Mouse (Mus musculus) adrenal gland, adult 8-10 months (tissue): Measurements from ENCODE around the gene Lipe. TPM values are rescaled to one million over a fixed set of nuclear protein-coding genes. Genes with fewer than 3 reads are reported as not detected.
A peak's percentile ranks its signal among the peaks of the same experiment; 100 is the strongest.

Source experiments
- DNase-seq: peaks from one replicate; pipeline ENCODE4 v3.0.0; 2022
- total RNA-seq, 4 experiments: library from RNA; stranded (reverse); gene quantifications; 2 replicates each; pipeline ENCODE4 v1.2.4; 2022

Lipe gene
- total RNA-seq, 4 experiments from 2014 or later, result 157 to 290 (median 256) TPM

GRCm38 (mm10) chr7:25363151-25363550 is 35.4 kb downstream of the Lipe start:
- no peak for DNase-seq

GRCm38 (mm10) chr7:25358721-25359206 is 39.7 kb downstream of the Lipe start:
- DNase-seq, result no peak

- DNase-seq, result no peak
Measured at GRCm38 (mm10) chr7:25348861-25349260, 49.6 kb downstream of the Lipe start.

GRCm38 (mm10) chr7:25341000-25341784 is 57.3 kb downstream of the Lipe start:
- DNase-seq, result no peak

GRCm38 (mm10) chr7:25339329-25339728 is 59.2 kb downstream of the Lipe start:
- DNase-seq, result no peak

GRCm38 (mm10) chr7:25334472-25334871 is 64.0 kb downstream of the Lipe start:
- no peak for DNase-seq

- peak; percentile 66 for DNase-seq
Measured at GRCm38 (mm10) chr7:25333596-25334307, 64.8 kb downstream of the Lipe start.

Other genes starting within 250 kb of the Lipe start
- gene Pou2f2, start 219.0 kb downstream of the Lipe start, total RNA-seq, result 1 to 10 TPM in 3 of 4 experiments, under 1 TPM in 1; 0.90 to 3.5 (median 1.7) TPM
- gene Dedd2, start 178.1 kb downstream of the Lipe start, total RNA-seq, result 10 to 100 TPM; 15.6 to 22.2 (median 19.1) TPM
- 10 to 100 TPM; 11.7 to 16.1 (median 14.2) TPM for gene Zfp526, start 177.3 kb downstream of the Lipe start, total RNA-seq
- 100 to 1,000 TPM in 3 of 4 experiments, 10 to 100 TPM in 1; 99.2 to 107 (median 104) TPM for gene Gsk3a, start 160.9 kb downstream of the Lipe start, total RNA-seq
- gene Erf, start 147.9 kb downstream of the Lipe start, total RNA-seq, result 10 to 100 TPM; 23.6 to 29.4 (median 27.2) TPM
- gene Cic, start 131.0 kb downstream of the Lipe start, total RNA-seq, result 100 to 1,000 TPM; 118 to 195 (median 151) TPM
- gene Pafah1b3, start 100.7 kb downstream of the Lipe start, total RNA-seq, result 10 to 100 TPM; 34.0 to 48.5 (median 42.5) TPM
- gene Prr19, start 97.3 kb downstream of the Lipe start, total RNA-seq, result not detected
- gene Tmem145, start 92.6 kb downstream of the Lipe start, total RNA-seq, result 1 to 10 TPM; 1.8 to 4.8 (median 4.5) TPM
- gene Megf8, start 81.5 kb downstream of the Lipe start, total RNA-seq, result 10 to 100 TPM; 62.4 to 82.4 (median 71.7) TPM
- gene Cnfn, start 29.0 kb downstream of the Lipe start, total RNA-seq, result not detected
- not detected for gene Cxcl17, start 14.2 kb upstream of the Lipe start, total RNA-seq
- gene Ceacam1, start 78.9 kb upstream of the Lipe start, total RNA-seq, result 10 to 100 TPM in 3 of 4 experiments, 1 to 10 TPM in 1; 8.5 to 24.4 (median 17.2) TPM
- 1 to 10 TPM in 2 of 4 experiments, under 1 TPM in 2; 0.83 to 2.1 (median 1.4) TPM for gene Ceacam2, start 141.1 kb upstream of the Lipe start, total RNA-seq
- gene Erich4, start 217.2 kb upstream of the Lipe start, total RNA-seq, result not detected
- 10 to 100 TPM; 27.8 to 36.7 (median 32.8) TPM for gene Dmac2, start 220.7 kb upstream of the Lipe start, total RNA-seq
- 1 to 10 TPM; 3.8 to 7.0 (median 4.5) TPM for gene B3gnt8, start 227.9 kb upstream of the Lipe start, total RNA-seq